Mouse (Mus musculus) MEL (cell line): ENCODE data around the gene Med23. TPM values are rescaled to one million over a fixed set of nuclear protein-coding genes. Genes with fewer than 3 reads are reported as not detected.

ENCODE experiments used
- DNase-seq: peaks from one replicate; pipeline ENCODE4 v3.0.0; 2011; ENCODE audit warnings: low read depth, low spot score
- H3K27ac ChIP-seq: 2 replicates; pipeline ENCODE4 v1.5.1; 2012; ENCODE audit warnings: low read depth, mild to moderate bottlenecking, control low read depth, low read length, moderate library complexity; ENCODE audit not compliant: control insufficient read depth
- H3K27me3 ChIP-seq, 2 experiments: fragments of 150-350 bp in 1 of 2; sonication (generic) in 1 of 2; 2 replicates each; pipeline ENCODE4 v1.6.1; 2012; ENCODE audit warnings: low read length in 2 of 2, mild to moderate bottlenecking in 2 of 2, improper control_type of control experiment in 1 of 2, moderate library complexity in 1 of 2; ENCODE audit not compliant: insufficient read depth in 2 of 2, control insufficient read depth in 1 of 2
- H3K36me3 ChIP-seq, 2 experiments: 2 replicates each; pipeline ENCODE4 v1.6.1; 2012 to 2014; ENCODE audit warnings: low read length in 2 of 2, improper control_type of control experiment in 1 of 2, inconsistent platforms in 1 of 2, mild to moderate bottlenecking in 1 of 2; ENCODE audit not compliant: insufficient read depth in 2 of 2, control insufficient read depth in 1 of 2
- H3K4me1 ChIP-seq, 2 experiments: fragments of 150-350 bp in 1 of 2; sonication (generic) in 1 of 2; 2 replicates each; pipeline ENCODE4 v1.6.1; 2012; ENCODE audit warnings: low read length in 2 of 2, improper control_type of control experiment in 1 of 2, mild to moderate bottlenecking in 1 of 2; ENCODE audit not compliant: insufficient read depth in 2 of 2, control insufficient read depth in 1 of 2
- H3K4me3 ChIP-seq, 2 experiments: fragments of 150-350 bp in 1 of 2; sonication (generic) in 1 of 2; 2 replicates each; pipeline ENCODE4 v1.5.1; 2012; ENCODE audit warnings: low read depth in 2 of 2, low read length in 2 of 2, mild to moderate bottlenecking in 2 of 2, moderate library complexity in 2 of 2, control low read depth in 1 of 2, improper control_type of control experiment in 1 of 2; ENCODE audit not compliant: control insufficient read depth in 1 of 2, insufficient read depth in 1 of 2
- H3K79me2 ChIP-seq: 2 replicates; pipeline ENCODE4 v1.6.1; 2012; ENCODE audit warnings: mild to moderate bottlenecking, low read length, moderate library complexity; ENCODE audit not compliant: control insufficient read depth, poor library complexity, insufficient read depth
- H3K9ac ChIP-seq: 2 replicates; pipeline ENCODE4 v1.6.1; 2012; ENCODE audit warnings: low read depth, mild to moderate bottlenecking, control low read depth, low read length, moderate library complexity; ENCODE audit not compliant: control insufficient read depth, poor library complexity, severe bottlenecking
- H3K9me3 ChIP-seq: fragments of 150-350 bp; sonication (generic); replicated peaks from 2 replicates; pipeline ENCODE4 v1.6.1; 2012; ENCODE audit warnings: mild to moderate bottlenecking, low read length, improper control_type of control experiment, moderate library complexity; ENCODE audit not compliant: insufficient read depth
- BHLHE40 ChIP-seq: IDR thresholded peaks from 2 replicates; pipeline ENCODE4 v1.6.1; 2012; ENCODE audit warnings: low read depth, mild to moderate bottlenecking, inconsistent platforms, low read length, improper control_type of control experiment, borderline replicate concordance
- CHD1 ChIP-seq: IDR thresholded peaks from 2 replicates; pipeline ENCODE4 v1.6.1; 2012; ENCODE audit warnings: low read depth, mild to moderate bottlenecking, inconsistent platforms, low read length, improper control_type of control experiment
- CHD2 ChIP-seq: IDR thresholded peaks from 2 replicates; pipeline ENCODE4 v1.6.1; 2011; ENCODE audit warnings: low read length, improper control_type of control experiment
- GABPA ChIP-seq: IDR thresholded peaks from 2 replicates; pipeline ENCODE4 v1.6.1; 2012; ENCODE audit warnings: low read depth, mild to moderate bottlenecking, inconsistent platforms, low read length, improper control_type of control experiment, moderate library complexity
- GATA1 ChIP-seq: IDR thresholded peaks from 2 replicates; pipeline ENCODE4 v1.6.1; 2011; ENCODE audit warnings: low read depth, low read length, improper control_type of control experiment
- HCFC1 ChIP-seq: IDR thresholded peaks from 2 replicates; pipeline ENCODE4 v1.6.1; 2012; ENCODE audit warnings: low read depth, mild to moderate bottlenecking, inconsistent platforms, low read length, improper control_type of control experiment, moderate library complexity
- JUND ChIP-seq: IDR thresholded peaks from 2 replicates; pipeline ENCODE4 v1.6.1; 2011; ENCODE audit warnings: low read depth, mild to moderate bottlenecking, improper control_type of control experiment, low read length
- MAFK ChIP-seq: IDR thresholded peaks from 2 replicates; pipeline ENCODE4 v1.6.1; 2011; ENCODE audit warnings: low read depth, mild to moderate bottlenecking, low read length, improper control_type of control experiment, borderline replicate concordance
- MAX ChIP-seq: IDR thresholded peaks from 2 replicates; pipeline ENCODE4 v1.6.1; 2011; ENCODE audit warnings: low read length, improper control_type of control experiment
- MAZ ChIP-seq: IDR thresholded peaks from 2 replicates; pipeline ENCODE4 v1.6.1; 2012; ENCODE audit warnings: low read depth, mild to moderate bottlenecking, inconsistent platforms, low read length, improper control_type of control experiment
- MYB ChIP-seq: IDR thresholded peaks from 2 replicates; pipeline ENCODE4 v1.6.1; 2011; ENCODE audit warnings: mild to moderate bottlenecking, low read depth, low read length, improper control_type of control experiment
- MYC ChIP-seq: IDR thresholded peaks from 2 replicates; pipeline ENCODE4 v1.6.1; 2011; ENCODE audit warnings: low read depth, mild to moderate bottlenecking, low read length, improper control_type of control experiment, moderate library complexity
- NELFE ChIP-seq: IDR thresholded peaks from 2 replicates; pipeline ENCODE4 v1.6.1; 2011; ENCODE audit warnings: low read depth, low read length, improper control_type of control experiment
- NRF1 ChIP-seq: IDR thresholded peaks from 2 replicates; pipeline ENCODE4 v1.6.1; 2014; ENCODE audit warnings: low read depth, mild to moderate bottlenecking, inconsistent platforms, low read length, improper control_type of control experiment, moderate library complexity; ENCODE audit not compliant: poor library complexity, insufficient read depth, severe bottlenecking
- POLR2A ChIP-seq, 2 experiments: IDR thresholded peaks; 2 replicates each; pipeline ENCODE4 v1.6.1; 2011 to 2012; ENCODE audit warnings: low read length in 2 of 2, mild to moderate bottlenecking in 2 of 2, control low read depth in 1 of 2, improper control_type of control experiment in 1 of 2, low read depth in 1 of 2, moderate library complexity in 1 of 2; ENCODE audit not compliant: control insufficient read depth in 1 of 2, insufficient read depth in 1 of 2, poor library complexity in 1 of 2
- POLR2AphosphoS2 ChIP-seq: IDR thresholded peaks from 2 replicates; pipeline ENCODE4 v1.6.1; 2011; ENCODE audit warnings: low read length, improper control_type of control experiment
- POLR2AphosphoS5 ChIP-seq: IDR thresholded peaks from 2 replicates; pipeline ENCODE4 v1.6.1; 2012; ENCODE audit warnings: low read depth, borderline replicate concordance, mild to moderate bottlenecking, inconsistent platforms, low read length, moderate library complexity, mixed read lengths
- RAD21 ChIP-seq: IDR thresholded peaks from 2 replicates; pipeline ENCODE4 v1.6.1; 2011; ENCODE audit warnings: mild to moderate bottlenecking, low read depth, low read length, improper control_type of control experiment
- RCOR1 ChIP-seq: IDR thresholded peaks from 2 replicates; pipeline ENCODE4 v1.6.1; 2012; ENCODE audit warnings: low read depth, mild to moderate bottlenecking, inconsistent platforms, low read length, improper control_type of control experiment
- SIN3A ChIP-seq: IDR thresholded peaks from 2 replicates; pipeline ENCODE4 v1.6.1; 2012; ENCODE audit warnings: low read length, improper control_type of control experiment, inconsistent platforms
- SMC3 ChIP-seq: IDR thresholded peaks from 2 replicates; pipeline ENCODE4 v1.6.1; 2011; ENCODE audit warnings: low read depth, low read length, improper control_type of control experiment
- TAL1 ChIP-seq: IDR thresholded peaks from 2 replicates; pipeline ENCODE4 v1.6.1; 2012; ENCODE audit warnings: mild to moderate bottlenecking, inconsistent platforms, low read length, moderate library complexity, mixed read lengths
- TBP ChIP-seq: IDR thresholded peaks from 2 replicates; pipeline ENCODE4 v1.8.0; 2011; ENCODE audit warnings: low read depth, low read length, improper control_type of control experiment
- UBTF ChIP-seq: IDR thresholded peaks from 2 replicates; pipeline ENCODE4 v1.6.1; 2012; ENCODE audit warnings: low read depth, mild to moderate bottlenecking, inconsistent platforms, low read length, improper control_type of control experiment, moderate library complexity, borderline replicate concordance; ENCODE audit not compliant: insufficient read depth
- USF1 ChIP-seq: IDR thresholded peaks from 2 replicates; pipeline ENCODE4 v1.6.1; 2014; ENCODE audit warnings: low read depth, mild to moderate bottlenecking, inconsistent platforms, low read length, improper control_type of control experiment, moderate library complexity
- ZC3H11A ChIP-seq: IDR thresholded peaks from 2 replicates; pipeline ENCODE4 v1.6.1; 2012; ENCODE audit warnings: low read depth, mild to moderate bottlenecking, inconsistent platforms, low read length, improper control_type of control experiment
- ZKSCAN1 ChIP-seq: IDR thresholded peaks from 2 replicates; pipeline ENCODE4 v1.6.1; 2012; ENCODE audit warnings: low read depth, mild to moderate bottlenecking, inconsistent platforms, low read length, improper control_type of control experiment, moderate library complexity
- ZMIZ1 ChIP-seq: IDR thresholded peaks from 2 replicates; pipeline ENCODE4 v1.6.1; 2012; ENCODE audit warnings: low read depth, mild to moderate bottlenecking, inconsistent platforms, low read length, improper control_type of control experiment, moderate library complexity
- ZNF384 ChIP-seq: IDR thresholded peaks from 2 replicates; pipeline ENCODE4 v1.6.1; 2012; ENCODE audit warnings: low read depth, mild to moderate bottlenecking, inconsistent platforms, low read length, improper control_type of control experiment
- polyA plus RNA-seq, 2 experiments: library from polyadenylated mRNA; stranded (reverse) in 1 of 2; unstranded in 1 of 2; fragments of >175 nt in 1 of 2; fragments of >200 nt in 1 of 2; gene quantifications; 2 replicates each; pipeline versions ENCODE4 v1.2.1 to v1.2.4; 2012; ENCODE audit warnings: low replicate concordance in 2 of 2, low read depth in 1 of 2; ENCODE audit not compliant: insufficient read length in 2 of 2, insufficient read depth in 1 of 2, missing spikeins in 1 of 2
- total RNA-seq: library from RNA; depleted of rRNA; stranded (reverse); fragments of 300-350 nt; gene quantifications from 2 replicates; pipeline ENCODE4 v1.2.3, GENCODE M21; 2012

Med23 gene
- total and polyA plus RNA-seq, 3 experiments: 18.8 to 52.2 (median 23.7) TPM

- TF ChIP-seq RCOR1: no peak
- no peak for TF ChIP-seq HCFC1
Measured at GRCm38 (mm10) chr10:24821990-24822676, 47.7 kb upstream of the Med23 start (continued).

GRCm38 (mm10) chr10:24822842-24823241 lies 46.9 kb upstream of the Med23 start:
- Histone ChIP-seq H3K9ac (no peak overlapping the region), H3K79me2 (no peaks in the 10 kb centered on the region), H3K27ac (no peak overlapping the region), H3K36me3 (peaks cover 0 to 13% of the 10 kb centered on the region in 2 experiments; a peak in 2 of 4 replicates), H3K4me3 (no peak overlapping the region), H3K27me3 (no peaks in the 10 kb centered on the region), H3K4me1 (peaks cover 5 to 11% of the 10 kb centered on the region in 2 experiments), H3K9me3 (no peaks in the 10 kb centered on the region)
- DNase-seq: no peak
- no peak for TF ChIP-seq SIN3A
- no peak for TF ChIP-seq ZNF384
- no peak for TF ChIP-seq POLR2AphosphoS5
- TF ChIP-seq UBTF: no peak
- no peak for TF ChIP-seq JUND
- TF ChIP-seq SMC3: no peak
- no peak for TF ChIP-seq NELFE
- TF ChIP-seq GATA1: no peak
- no peak for TF ChIP-seq MYB
- TF ChIP-seq TAL1: no peak
- no peak for TF ChIP-seq HCFC1
- no peak for TF ChIP-seq ZMIZ1
- TF ChIP-seq GABPA: no peak
- TF ChIP-seq TBP: no peak

GRCm38 (mm10) chr10:24823265-24823664 lies 46.5 kb upstream of the Med23 start:
- Histone ChIP-seq H3K9me3 (no peaks in the 10 kb centered on the region), H3K79me2 (no peaks in the 10 kb centered on the region), H3K9ac (peak overlapping the region; percentile 35), H3K36me3 (peaks cover 0 to 13% of the 10 kb centered on the region in 2 experiments; a peak in 2 of 4 replicates), H3K4me1 (peaks cover 5 to 11% of the 10 kb centered on the region in 2 experiments), H3K4me3 (peak overlapping the region; percentile 33 to 75), H3K27ac (0 out of 2 replicates have a peak overlapping the region, but pooled peaks have one; percentile 17), H3K27me3 (no peaks in the 10 kb centered on the region)
- no peak for TF ChIP-seq MAZ
- TF ChIP-seq POLR2A (IDR thresholded peaks at IDR 0.05; ENCODE audit: control insufficient read depth in 1 of 2, insufficient read depth in 1 of 2, low read depth in 1 of 2, low read length in 2 of 2, poor library complexity in 1 of 2): no peak
- TF ChIP-seq MYB: no peak
- TF ChIP-seq USF1: no peak
- TF ChIP-seq RAD21: no peak
- TF ChIP-seq ZKSCAN1: no peak
- no peak for TF ChIP-seq CHD1
- TF ChIP-seq UBTF: no peak
- TF ChIP-seq ZC3H11A: no peak
- TF ChIP-seq MYC: no peak
- no peak for TF ChIP-seq NRF1
- no peak for TF ChIP-seq MAX
- TF ChIP-seq SIN3A: no peak
- no peak for TF ChIP-seq TBP
- TF ChIP-seq MAFK: no peak
- TF ChIP-seq NELFE: no peak
- no peak for TF ChIP-seq CHD2
- no peak for TF ChIP-seq BHLHE40
- no peak for TF ChIP-seq POLR2AphosphoS2
- no peak for DNase-seq
